Mouse (Mus musculus): ENCODE measurements around the gene 4930469K13Rik. TPM values are rescaled to one million over a fixed set of nuclear protein-coding genes. Genes with fewer than 3 reads are reported as not detected.
A peak's percentile ranks its signal among the peaks of the same experiment; 100 is the strongest.

Gene 4930469K13Rik
- polyA plus RNA-seq, 1 experiment from 2014 or later: not detected

DNA sequence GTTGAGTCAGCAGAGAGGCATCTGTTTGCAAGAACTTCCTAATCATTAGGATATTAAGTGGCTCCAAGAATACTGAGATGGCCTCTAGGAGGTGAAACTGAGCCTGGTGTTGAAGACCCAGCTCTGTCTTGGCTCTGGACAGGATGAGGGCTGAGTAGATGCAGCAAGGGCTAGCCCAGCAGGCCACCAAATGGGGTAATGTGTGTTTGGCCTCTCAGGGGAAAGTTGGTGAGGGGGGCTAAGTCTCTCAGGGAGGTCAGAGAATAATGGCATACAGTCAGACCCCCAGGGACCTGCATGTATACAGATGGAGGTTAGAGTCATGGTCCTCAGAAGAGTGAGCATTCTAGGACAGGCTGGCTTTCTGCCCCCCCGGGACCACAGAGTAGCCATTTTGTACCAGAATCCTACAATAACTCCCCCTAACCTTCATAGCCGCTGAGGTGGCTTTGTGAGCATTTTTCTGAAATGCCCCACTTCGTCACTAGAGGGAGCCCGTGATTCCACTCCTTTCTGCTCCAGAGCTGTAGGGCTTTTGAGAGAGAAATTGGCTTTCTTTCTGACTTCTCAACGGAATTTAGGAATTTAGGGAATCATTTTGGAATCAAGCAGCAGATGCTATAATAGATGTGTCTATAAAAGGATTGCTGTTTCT lies 96.3 kb downstream of the 4930469K13Rik start:
- H3K9ac ChIP-seq (ENCODE audit: low read depth, low read length): no peak overlapping the region
- no peaks in the 10 kb centered on the region for H3K4me1 ChIP-seq (replicated peaks; ENCODE audit: control insufficient read depth, insufficient read depth, low read length)
- ATAC-seq (replicated peaks; ENCODE audit: low FRiP score) (0 out of 2 replicates have a peak, but pooled peaks have one; percentile 43), DNase-seq (ENCODE audit: low spot score) (no peak)
- WGBS: 6% methylated on average over 5 of the region's 5 CpGs
- H3K4me2 ChIP-seq: no peak overlapping the region
- no peaks in the 10 kb centered on the region for H3K36me3 ChIP-seq (ENCODE audit: control insufficient read depth, insufficient read depth, low read length)
- no peak overlapping the region for H3K4me3 ChIP-seq (ENCODE audit: low read depth, low read length)
- 0 out of 2 replicates have a peak, but pooled peaks cover 3% of the 10 kb centered on the region for H3K27me3 ChIP-seq (replicated peaks; ENCODE audit: control insufficient read depth, insufficient read depth, low read length)
- no peaks in the 10 kb centered on the region for H3K9me3 ChIP-seq (ENCODE audit: control insufficient read depth, low read length)
- no peak overlapping the region for H3K27ac ChIP-seq (ENCODE audit: low read depth, low read length)

DNA sequence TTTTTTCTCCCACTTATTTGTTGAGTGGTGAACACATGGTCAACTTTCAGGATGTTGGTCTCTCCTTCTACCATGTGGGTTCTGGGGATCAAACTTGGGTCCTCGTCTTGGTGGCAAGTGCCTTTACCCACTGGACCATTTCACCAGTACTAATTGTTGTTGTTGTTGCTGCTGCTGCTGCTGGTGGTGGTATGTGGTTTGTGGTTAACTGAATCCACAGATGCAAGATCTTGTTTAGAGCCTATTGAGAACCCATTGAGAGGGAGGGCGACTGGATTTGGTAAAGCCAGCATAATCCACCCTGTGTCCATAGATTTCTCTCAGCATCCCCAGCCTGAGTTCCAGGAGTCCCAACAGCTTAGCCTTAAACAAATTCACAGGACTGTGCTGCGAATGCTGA lies 97.9 kb downstream of the 4930469K13Rik start:
- H3K36me3 ChIP-seq (ENCODE audit: control insufficient read depth, insufficient read depth, low read length): no peaks in the 10 kb centered on the region
- WGBS: 52% methylated on average over 3 of the region's 3 CpGs
- no peak overlapping the region for H3K4me3 ChIP-seq (ENCODE audit: low read depth, low read length)
- ATAC-seq (replicated peaks; ENCODE audit: low FRiP score): no peak
- 0 out of 2 replicates have a peak, but pooled peaks cover 7% of the 10 kb centered on the region for H3K27me3 ChIP-seq (replicated peaks; ENCODE audit: control insufficient read depth, insufficient read depth, low read length)
- no peak for DNase-seq (ENCODE audit: low spot score)
- no peaks in the 10 kb centered on the region for H3K4me1 ChIP-seq (replicated peaks; ENCODE audit: control insufficient read depth, insufficient read depth, low read length)
- H3K9me3 ChIP-seq (ENCODE audit: control insufficient read depth, low read length): no peaks in the 10 kb centered on the region
- no peak overlapping the region for H3K27ac ChIP-seq (ENCODE audit: low read depth, low read length)
- no peak overlapping the region for H3K4me2 ChIP-seq
- no peak overlapping the region for H3K9ac ChIP-seq (ENCODE audit: low read depth, low read length)

DNA sequence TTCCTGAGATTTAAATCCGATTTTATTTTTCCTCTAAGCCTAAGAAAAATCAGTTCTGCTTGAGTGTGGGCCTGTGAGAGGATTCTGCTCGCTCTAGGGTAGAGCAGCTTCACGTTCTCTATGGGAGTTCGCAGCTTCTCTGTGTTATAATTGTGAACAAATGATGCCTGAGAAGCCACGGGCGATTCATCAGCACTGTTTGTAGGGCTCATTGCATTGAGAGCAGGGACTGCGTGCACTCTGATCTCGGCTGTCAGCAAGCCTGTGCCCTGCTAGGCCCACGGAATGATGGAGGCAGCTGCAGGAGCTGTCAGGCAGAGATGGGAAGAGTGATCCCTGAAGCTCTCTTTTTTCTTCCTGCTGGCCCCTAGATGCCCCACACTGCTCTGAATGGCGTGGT lies 100.1 kb downstream of the 4930469K13Rik start:
- Histone ChIP-seq H3K4me2 (no peak overlapping the region), H3K27ac (ENCODE audit: low read depth, low read length) (no peak overlapping the region), H3K4me1 (replicated peaks; ENCODE audit: control insufficient read depth, insufficient read depth, low read length) (no peaks in the 10 kb centered on the region), H3K4me3 (ENCODE audit: low read depth, low read length) (no peak overlapping the region), H3K9me3 (ENCODE audit: control insufficient read depth, low read length) (no peaks in the 10 kb centered on the region), H3K36me3 (ENCODE audit: control insufficient read depth, insufficient read depth, low read length) (no peaks in the 10 kb centered on the region), H3K27me3 (replicated peaks; ENCODE audit: control insufficient read depth, insufficient read depth, low read length) (0 out of 2 replicates have a peak, but pooled peaks cover 7% of the 10 kb centered on the region), H3K9ac (ENCODE audit: low read depth, low read length) (no peak overlapping the region)
- no peak for ATAC-seq (replicated peaks; ENCODE audit: low FRiP score)
- DNase-seq (ENCODE audit: low spot score): no peak
- 64% methylated on average over 10 of the region's 10 CpGs for WGBS

DNA sequence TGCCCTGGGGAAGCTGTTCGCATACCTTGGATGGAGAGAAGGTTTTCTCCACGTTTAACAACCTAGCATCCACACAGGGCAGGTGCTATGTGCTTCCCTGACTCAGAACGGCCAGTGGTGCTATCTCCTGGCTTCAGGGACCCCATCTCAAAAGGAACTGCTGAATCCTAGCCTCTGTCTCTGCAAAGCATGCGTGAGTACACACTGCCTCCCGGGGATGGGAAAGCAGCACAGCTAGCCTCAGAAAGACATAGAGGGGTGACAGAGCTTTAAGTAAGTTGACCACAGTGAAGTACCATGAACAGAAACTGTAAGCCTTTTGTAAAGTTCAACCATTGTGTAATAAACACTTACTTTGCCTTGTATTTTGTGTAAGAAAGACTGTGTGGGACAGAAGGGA lies 104.9 kb downstream of the 4930469K13Rik start:
- H3K4me2 ChIP-seq: no peak overlapping the region
- peaks cover 4% of the 10 kb centered on the region; the same call in 1 of the 2 replicates for H3K27me3 ChIP-seq (replicated peaks; ENCODE audit: control insufficient read depth, insufficient read depth, low read length)
- WGBS: 45% methylated on average over 5 of the region's 5 CpGs
- H3K4me1 ChIP-seq (replicated peaks; ENCODE audit: control insufficient read depth, insufficient read depth, low read length): no peaks in the 10 kb centered on the region
- no peak overlapping the region for H3K4me3 ChIP-seq (ENCODE audit: low read depth, low read length)
- DNase-seq (ENCODE audit: low spot score) (no peak), ATAC-seq (replicated peaks; ENCODE audit: low FRiP score) (no peak)
- no peaks in the 10 kb centered on the region for H3K9me3 ChIP-seq (ENCODE audit: control insufficient read depth, low read length)
- no peak overlapping the region for H3K27ac ChIP-seq (ENCODE audit: low read depth, low read length)
- H3K36me3 ChIP-seq (ENCODE audit: control insufficient read depth, insufficient read depth, low read length): no peaks in the 10 kb centered on the region
- H3K9ac ChIP-seq (ENCODE audit: low read depth, low read length): no peak overlapping the region

DNA sequence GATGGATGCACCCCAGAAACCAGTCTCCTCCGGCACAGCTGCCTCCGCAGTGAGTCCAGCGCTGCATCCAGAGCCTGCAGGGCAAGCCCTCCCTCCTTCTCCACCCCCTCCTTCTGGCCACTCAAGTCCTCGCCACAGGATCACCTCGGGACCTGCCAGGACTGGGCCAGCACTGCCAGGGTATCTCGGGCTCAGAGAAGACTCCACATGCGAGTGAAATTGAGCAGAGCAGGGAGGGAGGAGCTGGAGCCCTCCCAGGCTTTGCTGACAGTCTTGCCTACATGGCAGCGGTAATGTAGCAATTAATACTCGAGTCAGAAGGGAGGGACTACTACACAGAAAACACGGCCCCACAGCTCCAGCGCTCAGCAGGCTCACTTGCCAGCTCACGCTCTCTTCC lies 105.4 kb downstream of the 4930469K13Rik start, which contains the start of gene Kcnip1:
Gene Kcnip1 (minus strand): TSS at position 215 of the 400 bp plus-strand sequence.
- 26% methylated on average over 12 of the region's 12 CpGs for WGBS
- no peaks in the 10 kb centered on the region for H3K4me1 ChIP-seq (replicated peaks; ENCODE audit: control insufficient read depth, insufficient read depth, low read length)
- no peak within 1 kb of the TSS for H3K9ac ChIP-seq (ENCODE audit: low read depth, low read length)
- no peak within 1 kb of the TSS for H3K4me2 ChIP-seq
- DNase-seq (ENCODE audit: low spot score) (no peak), ATAC-seq (replicated peaks; ENCODE audit: low FRiP score) (no peak)
- H3K9me3 ChIP-seq (ENCODE audit: control insufficient read depth, low read length): no peaks in the 10 kb centered on the region
- H3K36me3 ChIP-seq (ENCODE audit: control insufficient read depth, insufficient read depth, low read length): no peaks in the 10 kb centered on the region
- no peak within 1 kb of the TSS for H3K4me3 ChIP-seq (ENCODE audit: low read depth, low read length)
- H3K27me3 ChIP-seq (replicated peaks; ENCODE audit: control insufficient read depth, insufficient read depth, low read length): peaks cover 4% of the 10 kb centered on the region; the same call in 1 of the 2 replicates
- no peak within 1 kb of the TSS for H3K27ac ChIP-seq (ENCODE audit: low read depth, low read length)

DNA sequence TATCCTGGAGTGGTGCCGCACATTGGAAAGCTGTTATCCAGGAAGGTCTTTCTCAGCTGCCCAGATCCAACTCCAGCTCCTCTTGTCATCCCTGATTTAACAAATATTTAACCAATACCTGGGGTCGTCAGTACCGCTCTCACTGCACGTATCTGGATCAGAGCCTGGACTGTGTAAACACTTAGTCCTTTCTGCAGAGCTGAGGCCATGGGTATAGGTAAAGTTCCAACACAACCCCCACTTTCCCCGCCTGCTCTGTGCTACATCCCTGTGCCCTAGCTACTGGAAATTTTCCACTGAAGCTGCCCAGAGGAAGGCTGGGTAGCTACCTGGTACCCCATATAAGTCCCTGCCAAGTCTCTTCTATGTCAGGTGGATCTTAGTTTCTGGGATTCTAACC lies 108.4 kb downstream of the 4930469K13Rik start:
- no peak overlapping the region for H3K4me3 ChIP-seq (ENCODE audit: low read depth, low read length)
- no peak overlapping the region for H3K9ac ChIP-seq (ENCODE audit: low read depth, low read length)
- H3K4me2 ChIP-seq: no peak overlapping the region
- H3K27me3 ChIP-seq (replicated peaks; ENCODE audit: control insufficient read depth, insufficient read depth, low read length): no peaks in the 10 kb centered on the region; the same call in 1 of the 2 replicates
- H3K27ac ChIP-seq (ENCODE audit: low read depth, low read length): no peak overlapping the region
- WGBS: 74% methylated on average over 5 of the region's 5 CpGs
- no peaks in the 10 kb centered on the region for H3K9me3 ChIP-seq (ENCODE audit: control insufficient read depth, low read length)
- H3K36me3 ChIP-seq (ENCODE audit: control insufficient read depth, insufficient read depth, low read length): no peaks in the 10 kb centered on the region
- H3K4me1 ChIP-seq (replicated peaks; ENCODE audit: control insufficient read depth, insufficient read depth, low read length): no peaks in the 10 kb centered on the region
- DNase-seq (ENCODE audit: low spot score): no peak
- ATAC-seq (replicated peaks; ENCODE audit: low FRiP score): 0 out of 2 replicates have a peak, but pooled peaks have one; percentile 60

DNA sequence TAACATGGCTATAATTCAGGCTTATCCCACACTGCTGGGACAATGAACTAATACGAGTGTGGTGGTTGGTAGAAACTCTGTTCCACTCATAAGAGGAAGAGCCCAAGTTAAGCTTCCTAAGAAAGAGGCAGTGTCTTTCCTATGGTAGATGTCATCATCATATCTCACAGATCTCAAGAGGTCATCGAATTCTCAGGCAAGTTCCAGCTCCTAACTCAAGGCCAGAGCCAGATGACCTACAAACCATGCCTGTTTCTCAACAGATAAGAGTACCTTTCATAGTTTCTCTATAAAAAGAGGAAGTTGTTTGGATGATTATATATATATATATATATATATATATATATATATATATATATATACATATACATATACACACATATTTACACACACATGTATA lies 111.8 kb downstream of the 4930469K13Rik start:
- 54% methylated on average over 2 of the region's 2 CpGs for WGBS
- no peak for ATAC-seq (replicated peaks; ENCODE audit: low FRiP score)
- H3K27ac ChIP-seq (ENCODE audit: low read depth, low read length): no peak overlapping the region
- DNase-seq (ENCODE audit: low spot score): no peak
- no peak overlapping the region for H3K4me3 ChIP-seq (ENCODE audit: low read depth, low read length)
- H3K27me3 ChIP-seq (replicated peaks; ENCODE audit: control insufficient read depth, insufficient read depth, low read length): no peaks in the 10 kb centered on the region
- H3K36me3 ChIP-seq (ENCODE audit: control insufficient read depth, insufficient read depth, low read length): no peaks in the 10 kb centered on the region
- no peak overlapping the region for H3K9ac ChIP-seq (ENCODE audit: low read depth, low read length)
- H3K4me1 ChIP-seq (replicated peaks; ENCODE audit: control insufficient read depth, insufficient read depth, low read length): no peaks in the 10 kb centered on the region
- H3K4me2 ChIP-seq: no peak overlapping the region
- no peaks in the 10 kb centered on the region for H3K9me3 ChIP-seq (ENCODE audit: control insufficient read depth, low read length)

DNA sequence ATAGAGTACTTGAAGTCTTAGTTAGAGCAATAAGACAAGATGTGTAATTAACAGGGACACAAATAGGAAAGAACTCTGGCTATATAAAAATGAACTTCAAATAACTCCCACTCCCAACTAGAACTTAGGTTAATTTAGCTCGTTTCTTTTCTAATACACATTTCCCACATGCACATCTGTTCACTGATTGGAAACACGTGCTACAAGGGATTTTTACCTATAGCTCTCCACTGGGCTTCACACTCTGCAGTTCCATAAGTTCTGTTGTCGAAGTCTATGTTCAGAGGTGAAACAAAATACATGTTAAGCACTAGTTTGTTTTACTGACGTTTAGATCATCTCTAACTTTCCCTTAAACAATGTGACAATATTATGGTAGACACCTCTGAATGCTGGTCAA lies 118.2 kb downstream of the 4930469K13Rik start:
- WGBS: 69% methylated on average over 4 of the region's 4 CpGs
- no peak overlapping the region for H3K27ac ChIP-seq (ENCODE audit: low read depth, low read length)
- ATAC-seq (replicated peaks; ENCODE audit: low FRiP score): no peak
- H3K9me3 ChIP-seq (ENCODE audit: control insufficient read depth, low read length): no peaks in the 10 kb centered on the region
- no peak overlapping the region for H3K4me3 ChIP-seq (ENCODE audit: low read depth, low read length)
- H3K4me1 ChIP-seq (replicated peaks; ENCODE audit: control insufficient read depth, insufficient read depth, low read length): no peaks in the 10 kb centered on the region
- no peaks in the 10 kb centered on the region for H3K36me3 ChIP-seq (ENCODE audit: control insufficient read depth, insufficient read depth, low read length)
- DNase-seq (ENCODE audit: low spot score): no peak
- H3K4me2 ChIP-seq: no peak overlapping the region
- H3K27me3 ChIP-seq (replicated peaks; ENCODE audit: control insufficient read depth, insufficient read depth, low read length): no peaks in the 10 kb centered on the region
- no peak overlapping the region for H3K9ac ChIP-seq (ENCODE audit: low read depth, low read length)

DNA sequence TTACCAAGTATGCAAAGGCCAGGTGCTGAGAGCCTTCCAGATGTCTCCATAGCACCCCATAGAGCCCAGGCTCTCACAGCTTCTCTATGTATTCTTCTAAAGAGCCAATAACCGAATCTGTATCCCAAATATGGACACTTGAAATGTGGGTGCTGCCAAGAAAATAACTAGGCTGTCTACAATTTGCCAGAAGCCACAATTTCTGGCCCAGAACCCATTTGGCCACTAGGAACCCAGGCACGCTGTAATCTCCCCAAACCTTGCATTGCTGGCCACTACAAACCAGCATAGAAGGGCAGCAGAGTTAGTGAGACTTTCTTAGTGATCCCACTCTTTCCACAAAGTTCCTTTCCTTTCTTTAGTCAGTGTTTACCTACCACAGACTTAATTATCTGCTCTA lies 123.2 kb downstream of the 4930469K13Rik start:
- Histone ChIP-seq H3K27ac (ENCODE audit: low read depth, low read length) (no peak overlapping the region), H3K4me3 (ENCODE audit: low read depth, low read length) (no peak overlapping the region), H3K27me3 (replicated peaks; ENCODE audit: control insufficient read depth, insufficient read depth, low read length) (no peaks in the 10 kb centered on the region), H3K9me3 (ENCODE audit: control insufficient read depth, low read length) (no peaks in the 10 kb centered on the region), H3K9ac (ENCODE audit: low read depth, low read length) (no peak overlapping the region), H3K4me2 (no peak overlapping the region), H3K36me3 (ENCODE audit: control insufficient read depth, insufficient read depth, low read length) (no peaks in the 10 kb centered on the region), H3K4me1 (replicated peaks; ENCODE audit: control insufficient read depth, insufficient read depth, low read length) (no peaks in the 10 kb centered on the region)
- no peak for DNase-seq (ENCODE audit: low spot score)
- WGBS: 71% methylated on average over 2 of the region's 2 CpGs
- ATAC-seq (replicated peaks; ENCODE audit: low FRiP score): no peak

Data from liver, embryonic 11.5 days (tissue).